Mouse (Mus musculus) hematopoietic multipotent progenitor cell, adult 10-12 weeks (in vitro differentiated cells): ENCODE results near the gene Hdac1. TPM values are rescaled to one million over a fixed set of nuclear protein-coding genes. Genes with fewer than 3 reads are reported as not detected.

ENCODE experiments used
- polyA plus RNA-seq: library from polyadenylated mRNA; stranded (reverse); fragments of >175 nt; gene quantifications from 2 replicates; pipeline ENCODE4 v1.2.3, GENCODE M21; 2012; ENCODE audit warnings: low replicate concordance

Hdac1 gene
- 26.7 and 62.4 TPM in 2 replicates for polyA plus RNA-seq

GRCm38 (mm10) chr4:129542592-129543141 is at the start of gene Hdac1:
Hdac1 (minus strand) TSS chr4:129542713.

GRCm38 (mm10) chr4:129578466-129578865 is 36.0 kb upstream of the Hdac1 start, which contains the start of gene Fam167b:
Fam167b (minus strand) TSS chr4:129578549.

GRCm38 (mm10) chr4:129573430-129573829 is 30.9 kb upstream of the Hdac1 start, which contains the start of gene Lck:
Lck (minus strand) TSS chr4:129573641.

DNA sequence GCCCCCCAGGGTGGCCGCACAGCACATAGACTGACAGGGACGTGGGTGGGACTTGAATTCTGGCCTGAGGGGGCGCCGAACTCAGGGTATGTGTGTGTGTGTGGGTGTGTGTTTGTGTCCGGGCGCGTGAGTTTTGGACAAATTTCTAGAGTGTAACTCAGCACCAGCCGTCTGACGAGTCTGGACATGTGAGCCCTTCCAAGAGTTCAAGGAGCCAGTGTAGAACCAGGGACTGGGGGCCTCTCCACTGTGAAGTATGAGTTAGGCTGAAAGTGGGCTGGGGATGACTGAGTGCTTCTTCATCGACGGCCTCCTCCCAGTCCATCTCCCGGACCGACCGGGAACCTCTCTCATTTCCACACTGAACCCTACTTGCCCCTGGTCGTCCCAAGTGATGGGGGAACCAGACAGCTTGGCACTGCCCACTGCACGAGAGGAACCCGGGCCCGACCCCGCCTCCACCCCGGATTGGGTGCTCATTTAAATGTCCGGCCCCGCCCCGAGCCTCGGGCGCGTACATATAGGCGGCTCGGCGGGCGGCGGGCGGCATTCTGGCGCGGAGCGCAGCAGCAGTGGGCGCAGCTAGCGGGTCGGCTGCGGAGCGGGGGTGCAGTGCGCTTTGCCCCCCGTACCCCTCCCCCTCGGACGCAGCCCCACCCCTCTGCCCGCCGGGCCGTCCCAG is 29.3 kb downstream of the Hdac1 start, which contains the start of gene Marcksl1:
Gene Marcksl1, plus strand, starts transcription at position 496 of the 682 bp plus-strand sequence.

DNA sequence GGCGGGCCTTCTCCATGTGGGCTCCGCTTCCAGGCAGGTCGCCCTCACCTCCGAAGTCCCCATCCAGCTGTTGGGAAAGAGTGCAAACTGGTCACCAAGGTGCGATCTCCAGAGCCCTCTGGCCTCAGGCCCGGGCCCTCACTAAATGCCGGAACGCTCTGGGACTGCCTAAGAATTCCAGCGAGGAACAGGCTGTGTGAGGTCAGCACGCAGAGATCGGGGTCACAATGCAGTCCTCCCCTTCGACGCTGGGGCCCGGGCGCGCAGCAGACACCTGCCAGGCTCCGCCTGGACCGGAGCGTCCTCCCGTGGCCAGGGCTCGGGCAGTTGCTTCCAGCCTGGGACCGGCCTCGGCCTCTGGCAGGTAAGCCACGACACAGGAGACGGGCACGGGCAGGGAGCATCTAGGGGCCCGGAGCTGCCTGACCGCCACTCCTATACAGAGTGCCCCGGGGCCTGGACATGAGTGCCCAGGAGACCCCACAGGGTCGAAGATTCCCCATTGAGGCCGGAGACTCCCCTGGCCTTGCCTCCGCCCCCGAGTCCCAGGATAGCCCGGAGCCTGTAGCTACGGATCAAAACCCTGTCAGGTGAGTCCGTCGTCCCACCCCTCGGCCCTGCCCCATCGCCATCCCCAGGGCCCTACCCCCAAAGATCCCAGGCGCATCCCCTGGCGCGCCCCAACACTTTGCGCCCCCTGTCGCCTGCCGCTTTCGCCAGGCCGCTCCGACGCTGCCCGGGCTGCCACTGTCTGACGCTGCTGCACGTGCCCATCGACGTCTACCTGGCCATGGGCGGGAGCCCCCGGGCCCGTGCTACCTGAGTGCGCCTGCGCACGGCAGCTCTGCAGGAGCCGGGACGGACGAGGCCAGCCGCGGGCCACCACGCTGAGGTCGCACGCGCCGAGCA is 51.3 kb downstream of the Hdac1 start, which contains the start of the genes Tssk3 and Fam229a:
Gene Tssk3, minus strand, starts transcription at position 51 of the 909 bp plus-strand sequence.
Gene Fam229a, plus strand, starts transcription at position 219 of the 909 bp plus-strand sequence.

Other genes starting within 250 kb of the Hdac1 start
- 18.9 and 24.8 TPM in 2 replicates for gene Rbbp4, start 207.3 kb downstream of the Hdac1 start, polyA plus RNA-seq
- 2.6 and 4.1 TPM in 2 replicates for gene Zbtb8os, start 207.0 kb downstream of the Hdac1 start, polyA plus RNA-seq
- gene Zbtb8a, start 164.6 kb downstream of the Hdac1 start, polyA plus RNA-seq, result 1.7 and 4.1 TPM in 2 replicates
- gene Zbtb8b, start 101.9 kb downstream of the Hdac1 start, polyA plus RNA-seq, result not detected in 2 replicates
- 27.6 and 91.6 TPM in 2 replicates for gene Bsdc1, start 81.1 kb downstream of the Hdac1 start, polyA plus RNA-seq
- 0.17 TPM in 1 of 2 replicates, not detected in the other for gene Tssk3, start 51.7 kb downstream of the Hdac1 start, polyA plus RNA-seq
- gene Fam229a, start 51.5 kb downstream of the Hdac1 start, polyA plus RNA-seq, result 0.59 and 1.1 TPM in 2 replicates
- gene Marcksl1, start 29.1 kb downstream of the Hdac1 start, polyA plus RNA-seq, result 71.7 and 221 TPM in 2 replicates
- gene Lck, start 30.9 kb upstream of the Hdac1 start, polyA plus RNA-seq, result 158 and 171 TPM in 2 replicates
- 0.84 and 2.4 TPM in 2 replicates for gene Fam167b, start 35.8 kb upstream of the Hdac1 start, polyA plus RNA-seq
- 28.9 and 92.5 TPM in 2 replicates for gene Eif3i, start 57.9 kb upstream of the Hdac1 start, polyA plus RNA-seq
- 213 and 249 TPM in 2 replicates for gene Tmem234, start 58.0 kb upstream of the Hdac1 start, polyA plus RNA-seq
- 1.1 TPM in 1 of 2 replicates, not detected in the other for gene Dcdc2b, start 71.5 kb upstream of the Hdac1 start, polyA plus RNA-seq
- 5.9 and 11.8 TPM in 2 replicates for gene Iqcc, start 76.4 kb upstream of the Hdac1 start, polyA plus RNA-seq
- 19.8 and 23.7 TPM in 2 replicates for gene Ccdc28b, start 81.2 kb upstream of the Hdac1 start, polyA plus RNA-seq
- 39.5 and 49.1 TPM in 2 replicates for gene Txlna, start 98.4 kb upstream of the Hdac1 start, polyA plus RNA-seq
- gene Kpna6, start 130.1 kb upstream of the Hdac1 start, polyA plus RNA-seq, result 8.8 and 19.4 TPM in 2 replicates
- gene Tmem39b, start 154.1 kb upstream of the Hdac1 start, polyA plus RNA-seq, result 25.7 and 36.1 TPM in 2 replicates
- 142 and 180 TPM in 2 replicates for gene Khdrbs1, start 199.6 kb upstream of the Hdac1 start, polyA plus RNA-seq